Mouse (Mus musculus) limb, embryonic 12.5 days (tissue): ENCODE measurements around the gene Ankrd1. TPM values are rescaled to one million over a fixed set of nuclear protein-coding genes. Genes with fewer than 3 reads are reported as not detected.

Experiments
- ATAC-seq: fragments of 200-750 bp; cut with Nextera tagmentation; 2 replicates; pipeline ENCODE4 v1.8.0; 2017; ENCODE audit warnings: low read depth, moderate TSS enrichment; ENCODE audit not compliant: insufficient number of reproducible peaks, insufficient read depth, low FRiP score, low TSS enrichment
- H3K27ac ChIP-seq: fragments of 300-500 bp; sonication (generic); 2 replicates; pipeline ENCODE4 v1.5.1; 2016; ENCODE audit warnings: mild to moderate bottlenecking, moderate library complexity
- H3K27me3 ChIP-seq: fragments of 300-500 bp; sonication (generic); 2 replicates; pipeline ENCODE4 v1.6.1; 2016; ENCODE audit warnings: mild to moderate bottlenecking, moderate library complexity
- H3K36me3 ChIP-seq: fragments of 300-500 bp; sonication (generic); 2 replicates; pipeline ENCODE4 v1.6.1; 2016; ENCODE audit warnings: mild to moderate bottlenecking, moderate library complexity
- H3K4me1 ChIP-seq: fragments of 300-500 bp; sonication (generic); replicated peaks from 2 replicates; pipeline ENCODE4 v1.6.1; 2016
- H3K4me2 ChIP-seq: fragments of 300-500 bp; sonication (generic); 2 replicates; pipeline ENCODE4 v1.6.1; 2016; ENCODE audit warnings: mild to moderate bottlenecking, moderate library complexity
- H3K4me3 ChIP-seq: fragments of 300-500 bp; sonication (generic); replicated peaks from 2 replicates; pipeline ENCODE4 v1.5.1; 2016; ENCODE audit warnings: mild to moderate bottlenecking
- H3K9ac ChIP-seq: fragments of 300-500 bp; sonication (generic); replicated peaks from 2 replicates; pipeline ENCODE4 v1.6.1; 2016; ENCODE audit warnings: mild to moderate bottlenecking, moderate library complexity
- H3K9me3 ChIP-seq: fragments of 300-500 bp; sonication (generic); 2 replicates; pipeline ENCODE4 v1.6.1; 2016; ENCODE audit warnings: mild to moderate bottlenecking, moderate library complexity
- WGBS: fragments of 180-500 bp; shearing (Covaris S2); methylation state at CpG from one replicate; pipeline ENCODE4 v1.1.7; 2016; 5-methylcytosine and 5-hydroxymethylcytosine counted together
- polyA plus RNA-seq: library from polyadenylated mRNA; unstranded; fragments of >200 nt; fragmentation: Nextera tagmentation; extraction: Ambion mirVana; gene quantifications from 2 replicates; pipeline ENCODE4 v1.2.1, GENCODE M21; 2016

The Ankrd1 gene
- polyA plus RNA-seq, result 0.61 and 0.90 TPM in 2 replicates

- no peak for ATAC-seq
- H3K36me3 ChIP-seq, result no peaks in the 10 kb centered on the region
- WGBS, result 82% methylated on average over 14 of the region's 14 CpGs
- no peak within 1 kb of the TSS for H3K4me3 ChIP-seq
- H3K27ac ChIP-seq, result no peak within 1 kb of the TSS
- 0 out of 2 replicates have a peak, but pooled peaks cover 11% of the 10 kb centered on the region for H3K9me3 ChIP-seq
- H3K27me3 ChIP-seq, result peaks cover 4% of the 10 kb centered on the region; the same call in 1 of the 2 replicates
- no peak within 1 kb of the TSS for H3K9ac ChIP-seq
- H3K4me1 ChIP-seq, result no peaks in the 10 kb centered on the region
- H3K4me2 ChIP-seq, result no peak within 1 kb of the TSS
Measured at GRCm38 (mm10) chr19:36119783-36120471, at the start of gene Ankrd1. TSS of gene Ankrd1 (minus strand) at chr19:36120099.

DNA sequence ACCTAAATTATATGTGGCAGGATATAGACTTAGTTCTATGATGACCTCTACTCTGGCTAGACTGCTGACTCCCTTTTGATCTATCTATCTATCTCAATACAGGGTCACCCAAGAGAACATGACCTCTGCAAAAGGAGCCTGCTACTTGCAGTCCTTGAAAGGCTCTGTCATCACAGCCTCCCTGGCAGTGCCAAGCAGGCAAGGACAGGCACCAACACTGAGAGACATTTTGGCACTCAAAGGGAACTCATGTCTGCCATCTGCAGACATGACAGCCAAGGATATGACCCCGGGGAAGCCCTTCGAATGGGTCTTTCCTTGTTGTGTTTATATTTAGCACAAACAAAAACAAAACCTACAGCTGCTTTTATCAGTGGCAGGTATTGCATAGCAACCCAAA lies 49.2 kb upstream of the Ankrd1 start:
- Histone ChIP-seq H3K27ac (no peak overlapping the region), H3K9ac (no peak overlapping the region), H3K4me2 (no peak overlapping the region), H3K9me3 (0 out of 2 replicates have a peak, but pooled peaks cover 4% of the 10 kb centered on the region), H3K4me1 (peaks cover 2% of the 10 kb centered on the region; the same call in 1 of the 2 replicates), H3K36me3 (no peaks in the 10 kb centered on the region), H3K4me3 (no peak overlapping the region), H3K27me3 (no peaks in the 10 kb centered on the region)
- ATAC-seq, result no peak
- WGBS, result 83% methylated on average over 2 of the region's 2 CpGs

DNA sequence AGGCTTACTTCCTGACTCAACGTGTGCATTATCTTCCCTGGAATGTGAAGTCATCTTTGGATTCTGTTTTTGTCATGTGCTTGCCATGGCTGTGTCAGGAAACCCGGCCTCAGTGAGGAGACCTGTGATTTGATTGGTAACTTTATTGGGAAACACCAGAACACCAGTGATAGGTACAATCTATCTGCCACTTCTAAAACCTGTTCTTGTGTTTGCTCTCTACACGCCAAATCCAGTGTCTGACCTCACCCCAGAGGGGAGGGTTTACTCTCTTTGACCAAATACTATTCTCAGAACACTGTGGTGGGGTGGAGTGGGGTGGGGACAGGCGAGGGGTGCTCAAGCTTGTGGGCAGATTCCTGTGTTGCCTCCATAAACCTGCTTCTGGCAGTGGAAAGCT lies 48.2 kb upstream of the Ankrd1 start:
- Histone ChIP-seq H3K4me2 (no peak overlapping the region), H3K36me3 (no peaks in the 10 kb centered on the region), H3K27me3 (no peaks in the 10 kb centered on the region), H3K9ac (no peak overlapping the region), H3K27ac (no peak overlapping the region), H3K4me3 (no peak overlapping the region), H3K9me3 (0 out of 2 replicates have a peak, but pooled peaks cover 4% of the 10 kb centered on the region), H3K4me1 (peaks cover 2% of the 10 kb centered on the region; the same call in 1 of the 2 replicates)
- WGBS, result 69% methylated on average over 4 of the region's 4 CpGs
- no peak for ATAC-seq

- Histone ChIP-seq H3K27me3 (no peaks in the 10 kb centered on the region), H3K4me2 (no peak overlapping the region), H3K9ac (no peak overlapping the region), H3K27ac (no peak overlapping the region), H3K9me3 (0 out of 2 replicates have a peak, but pooled peaks cover 4% of the 10 kb centered on the region), H3K4me3 (no peak overlapping the region), H3K4me1 (peaks cover 2% of the 10 kb centered on the region; the same call in 1 of the 2 replicates), H3K36me3 (no peaks in the 10 kb centered on the region)
- WGBS, result 85% methylated on average over 6 of the region's 6 CpGs
- no peak for ATAC-seq
Measured at GRCm38 (mm10) chr19:36167291-36167896, 47.5 kb upstream of the Ankrd1 start.

DNA sequence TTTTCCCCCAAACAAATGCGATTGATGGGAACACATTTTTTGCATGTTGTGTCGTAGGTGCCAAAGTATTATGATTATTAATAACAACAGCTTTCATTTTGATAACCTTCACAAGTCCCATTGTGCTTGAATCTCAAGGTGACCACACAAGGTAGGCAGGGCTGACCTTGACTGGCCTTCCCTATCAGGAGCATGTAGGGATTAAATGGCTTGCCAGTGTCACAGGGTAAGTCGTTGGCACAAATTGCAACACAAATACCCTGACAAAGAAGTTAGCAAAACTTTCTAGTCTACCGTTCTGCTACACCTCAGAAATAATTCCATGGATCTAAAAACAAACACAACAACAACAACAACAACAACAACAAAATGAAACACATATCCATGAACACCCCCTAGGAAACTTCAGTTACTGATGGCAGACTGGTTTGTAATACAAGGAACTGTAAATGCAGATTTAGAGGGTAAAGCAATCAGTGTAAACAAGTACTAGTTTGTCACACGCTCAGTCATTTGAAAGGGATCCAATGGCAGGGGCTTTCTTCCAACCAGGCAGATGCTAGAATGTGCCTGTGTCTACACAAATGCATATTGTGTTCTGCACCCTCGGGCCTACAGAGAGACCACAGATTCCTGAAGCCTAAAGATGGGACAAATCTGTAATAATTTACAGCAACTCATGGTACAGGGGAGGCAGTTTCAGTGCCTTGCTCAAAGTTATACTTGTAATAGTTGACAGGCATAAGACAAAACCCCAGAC lies 46.7 kb upstream of the Ankrd1 start:
- Histone ChIP-seq H3K9ac (no peak overlapping the region), H3K9me3 (0 out of 2 replicates have a peak, but pooled peaks cover 4% of the 10 kb centered on the region), H3K4me2 (no peak overlapping the region), H3K27ac (no peak overlapping the region), H3K36me3 (no peaks in the 10 kb centered on the region), H3K4me1 (peaks cover 2% of the 10 kb centered on the region; the same call in 1 of the 2 replicates), H3K27me3 (no peaks in the 10 kb centered on the region), H3K4me3 (no peak overlapping the region)
- WGBS, result 91% methylated on average over 6 of the region's 6 CpGs
- no peak for ATAC-seq

DNA sequence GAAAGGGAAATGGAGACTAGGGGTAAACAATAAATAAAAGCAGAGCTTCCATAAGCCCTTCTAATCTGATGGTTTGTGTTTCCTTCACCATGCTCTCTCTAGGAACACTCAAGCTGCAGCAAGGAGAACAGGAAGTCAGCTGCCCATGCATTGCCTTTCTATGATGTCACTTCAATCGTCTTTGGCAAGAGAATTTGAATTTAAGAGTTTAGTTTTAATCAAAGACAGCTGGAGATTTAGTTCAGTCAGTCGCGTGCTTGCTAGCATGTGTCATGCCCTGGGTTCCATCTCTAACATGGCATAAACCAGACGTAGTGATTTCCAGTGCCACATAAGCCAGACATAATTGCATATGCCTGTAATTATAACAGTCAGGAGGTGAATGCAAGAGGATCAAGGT lies 45.5 kb upstream of the Ankrd1 start:
- Histone ChIP-seq H3K4me2 (no peak overlapping the region), H3K4me3 (no peak overlapping the region), H3K9me3 (no peaks in the 10 kb centered on the region), H3K4me1 (peaks cover 2% of the 10 kb centered on the region; the same call in 1 of the 2 replicates), H3K9ac (no peak overlapping the region), H3K27me3 (no peaks in the 10 kb centered on the region), H3K27ac (no peak overlapping the region), H3K36me3 (no peaks in the 10 kb centered on the region)
- no peak for ATAC-seq
- WGBS, result 26% methylated on average over 4 of the region's 4 CpGs

GRCm38 (mm10) chr19:36150241-36151007 lies 30.5 kb upstream of the Ankrd1 start:
- Histone ChIP-seq H3K27me3 (no peaks in the 10 kb centered on the region), H3K36me3 (no peaks in the 10 kb centered on the region), H3K4me2 (no peak overlapping the region), H3K4me1 (no peaks in the 10 kb centered on the region), H3K9me3 (no peaks in the 10 kb centered on the region; the same call in 1 of the 2 replicates), H3K27ac (no peak overlapping the region), H3K9ac (no peak overlapping the region), H3K4me3 (no peak overlapping the region)
- ATAC-seq, result no peak
- WGBS, result 70% methylated on average over 4 of the region's 4 CpGs

- Histone ChIP-seq H3K4me2 (no peak overlapping the region), H3K27ac (no peak overlapping the region), H3K4me1 (no peaks in the 10 kb centered on the region), H3K27me3 (no peaks in the 10 kb centered on the region), H3K4me3 (no peak overlapping the region), H3K9ac (no peak overlapping the region), H3K36me3 (no peaks in the 10 kb centered on the region), H3K9me3 (peaks cover 10% of the 10 kb centered on the region; the same call in 1 of the 2 replicates)
- no peak for ATAC-seq
- 89% methylated on average over 6 of the region's 6 CpGs for WGBS
Measured at GRCm38 (mm10) chr19:36148578-36148977, 28.7 kb upstream of the Ankrd1 start.

DNA sequence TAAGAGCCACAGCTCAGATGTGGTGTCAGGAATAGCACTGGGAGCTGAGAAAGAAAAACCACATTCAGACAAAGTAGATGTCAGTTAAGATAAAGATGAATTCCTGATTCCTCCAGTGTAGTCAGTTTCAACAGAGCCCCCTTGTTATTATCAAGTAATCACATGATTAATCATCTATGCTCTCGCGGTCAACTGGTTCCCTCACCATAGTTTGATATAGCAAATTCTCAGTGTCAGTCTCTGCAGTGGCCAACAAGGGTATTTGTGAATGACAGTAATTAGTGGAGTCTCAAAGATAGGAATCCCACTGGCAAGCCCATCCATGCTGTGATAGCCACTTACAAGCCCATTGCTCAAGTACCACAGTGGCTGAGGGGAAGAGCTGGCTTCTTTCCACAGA lies 23.7 kb upstream of the Ankrd1 start:
- ATAC-seq, result no peak
- no peak overlapping the region for H3K4me3 ChIP-seq
- H3K9me3 ChIP-seq, result peaks cover 10% of the 10 kb centered on the region; the same call in 1 of the 2 replicates
- 93% methylated on average over 2 of the region's 2 CpGs for WGBS
- H3K4me2 ChIP-seq, result no peak overlapping the region
- H3K4me1 ChIP-seq, result no peaks in the 10 kb centered on the region
- H3K36me3 ChIP-seq, result no peaks in the 10 kb centered on the region
- no peaks in the 10 kb centered on the region for H3K27me3 ChIP-seq
- H3K9ac ChIP-seq, result no peak overlapping the region
- H3K27ac ChIP-seq, result no peak overlapping the region

DNA sequence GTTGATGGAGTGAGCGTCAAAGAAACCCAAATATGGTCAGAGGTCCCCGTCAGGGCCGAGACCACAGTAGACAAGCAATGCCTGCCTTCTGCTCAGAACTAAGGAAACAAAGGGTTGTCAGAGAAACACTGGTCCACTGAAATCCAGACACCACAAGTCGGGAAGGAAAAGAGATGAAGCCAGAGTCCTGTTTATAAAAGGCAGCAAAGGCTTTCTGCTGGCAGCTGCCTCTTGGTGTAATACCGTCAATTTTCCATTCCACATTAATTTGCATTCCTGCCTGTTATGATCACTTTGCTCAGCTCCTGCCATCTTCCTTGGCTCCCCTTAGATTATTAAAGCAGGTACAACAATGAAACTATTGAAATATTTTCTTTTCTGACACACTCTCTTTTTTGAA lies 13.8 kb upstream of the Ankrd1 start:
- Histone ChIP-seq H3K9ac (no peak overlapping the region), H3K4me3 (no peak overlapping the region), H3K9me3 (no peaks in the 10 kb centered on the region), H3K4me1 (peaks cover 8% of the 10 kb centered on the region; the same call in 1 of the 2 replicates), H3K4me2 (no peak overlapping the region), H3K27ac (no peak overlapping the region), H3K27me3 (no peaks in the 10 kb centered on the region), H3K36me3 (no peaks in the 10 kb centered on the region)
- WGBS, result 65% methylated on average over 5 of the region's 5 CpGs
- no peak for ATAC-seq
